Mouse (Mus musculus) B cell, adult 62 days (primary cell): ENCODE data around the gene Galnt7. TPM values are rescaled to one million over a fixed set of nuclear protein-coding genes. Genes with fewer than 3 reads are reported as not detected.

ENCODE experiments used
- total RNA-seq: library from RNA; stranded (reverse); gene quantifications from 4 replicates; pipeline ENCODE4 v1.2.4, GENCODE M21; 2023

The Galnt7 gene
- 12.7 to 14.2 TPM (median 13.3 TPM) in 4 replicates for total RNA-seq

GRCm38 (mm10) chr8:57652456-57653055, at the start of gene Galnt7:
TSS of gene Galnt7 (minus strand) at chr8:57653032.

DNA sequence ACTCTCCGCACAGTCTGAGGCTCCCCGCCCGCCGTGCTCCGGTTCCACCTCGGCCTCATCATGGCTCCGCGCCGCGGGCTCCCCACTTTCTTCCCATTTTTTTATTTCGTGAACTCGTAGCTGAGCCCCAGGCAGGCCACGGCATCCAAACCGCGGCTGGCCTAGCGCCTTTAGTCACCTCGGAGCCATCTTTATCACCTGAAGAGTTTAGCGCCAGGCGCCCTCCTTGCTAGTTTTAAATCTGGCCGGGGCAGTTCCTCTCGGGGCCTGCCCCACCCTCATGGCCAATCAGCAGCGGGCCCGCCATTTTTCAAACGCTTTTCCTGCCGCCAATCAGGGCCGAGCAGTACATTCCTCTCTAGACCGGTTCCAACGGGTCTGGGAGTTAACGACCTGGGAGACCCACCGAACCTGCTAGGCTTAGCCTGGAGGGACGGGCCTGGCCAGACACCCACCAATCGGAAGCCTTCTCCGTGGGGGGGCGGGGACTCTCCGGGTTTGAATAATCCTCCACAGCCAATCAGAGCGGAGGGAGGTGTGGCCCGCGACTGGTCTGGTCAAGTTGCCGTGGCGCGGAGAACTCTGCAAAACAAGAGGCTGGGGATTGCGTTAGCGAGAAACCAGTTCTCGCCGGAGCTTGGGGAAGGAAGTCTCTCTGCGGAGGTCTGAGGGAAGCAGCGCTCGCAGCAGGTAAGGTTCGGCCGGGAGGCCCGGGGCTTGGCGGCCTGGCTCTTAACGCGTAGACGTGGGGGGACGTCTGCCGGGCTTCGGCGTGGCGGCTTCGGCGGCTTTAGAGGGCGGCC, 141.3 kb downstream of the Galnt7 start, which contains the start of gene Hmgb2:
Hmgb2 (plus strand) TSS at position 592 of the 803 bp plus-strand sequence.

GRCm38 (mm10) chr8:57487441-57488155, 165.2 kb downstream of the Galnt7 start, which contains the start of gene Sap30:
TSS of gene Sap30 (minus strand) at chr8:57487860.

Other genes starting within 250 kb of the Galnt7 start
- not detected in 4 replicates for gene Scrg1, start 197.1 kb downstream of the Galnt7 start, total RNA-seq
- 11.7 to 13.3 TPM (median 12.8 TPM) in 4 replicates for gene Sap30, start 165.2 kb downstream of the Galnt7 start, total RNA-seq
- gene Hmgb2, start 141.1 kb downstream of the Galnt7 start, total RNA-seq, result 176 to 210 TPM (median 188 TPM) in 4 replicates